Mouse (Mus musculus): ENCODE data around the gene Ntrk2. TPM values are rescaled to one million over a fixed set of nuclear protein-coding genes. Genes with fewer than 3 reads are reported as not detected.
A peak's percentile ranks its signal among the peaks of the same experiment; 100 is the strongest.

Ntrk2 gene
- polyA plus RNA-seq, 1 experiment from 2014 or later = 51.5 TPM

DNA sequence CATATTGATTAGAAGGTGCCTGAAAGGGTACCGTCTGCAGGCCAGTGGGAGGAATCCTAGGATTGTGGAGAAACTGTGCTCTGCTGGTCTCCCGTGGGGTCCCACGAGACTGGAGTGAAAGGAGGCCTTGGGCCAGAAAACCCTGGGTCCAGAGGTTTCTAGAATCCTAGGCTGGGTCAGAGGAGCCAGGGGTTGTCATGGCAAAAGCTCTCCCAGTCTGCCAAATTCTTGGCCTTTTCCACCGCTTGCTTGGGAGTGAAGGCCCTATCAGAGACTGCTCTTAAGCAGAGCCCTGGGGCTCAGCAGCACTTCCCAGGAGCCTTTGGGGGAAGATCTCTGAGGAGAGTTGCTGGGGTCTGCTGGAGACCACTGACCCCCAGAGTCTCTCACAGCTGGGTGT, 25.6 kb downstream of the Ntrk2 start:
- no peak for ATAC-seq (ENCODE audit: low FRiP score)
- Histone ChIP-seq H3K9ac (ENCODE audit: low read depth, low read length) (no peak overlapping the region), H3K27me3 (ENCODE audit: control insufficient read depth, insufficient read depth, low read length) (no peaks in the 10 kb centered on the region), H3K9me3 (ENCODE audit: control insufficient read depth, low read length) (no peaks in the 10 kb centered on the region), H3K4me3 (ENCODE audit: low read depth, low read length) (no peak overlapping the region), H3K27ac (ENCODE audit: low read depth, low read length) (no peak overlapping the region), H3K36me3 (ENCODE audit: control insufficient read depth, insufficient read depth, low read length) (no peaks in the 10 kb centered on the region), H3K4me1 (replicated peaks; ENCODE audit: control insufficient read depth, insufficient read depth, low read length) (no peaks in the 10 kb centered on the region), H3K4me2 (replicated peaks; ENCODE audit: low read depth, low read length) (no peak overlapping the region)
- no peak for DNase-seq (ENCODE audit: low spot score)
- 70% methylated on average over 4 of the region's 4 CpGs for WGBS

DNA sequence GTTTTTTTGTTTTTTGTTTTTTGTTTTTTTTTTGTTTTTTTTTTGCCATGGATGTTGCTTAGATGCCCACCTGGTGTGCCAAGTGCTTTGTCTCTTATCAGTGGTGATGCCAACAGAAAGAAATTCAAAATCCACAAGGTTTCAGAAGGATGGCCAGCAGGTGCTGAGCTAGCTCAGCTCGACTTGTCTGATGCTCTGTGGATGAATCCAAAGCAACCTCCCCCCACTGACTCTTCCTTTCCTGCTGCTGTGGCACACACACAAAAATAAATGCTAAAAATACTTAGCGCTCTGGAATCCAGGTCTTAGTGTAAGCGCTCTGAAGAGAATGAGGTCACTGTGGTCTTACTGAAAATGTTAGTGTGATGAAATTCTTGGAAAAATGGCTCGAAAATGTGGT, 28.4 kb downstream of the Ntrk2 start:
- Histone ChIP-seq H3K4me1 (replicated peaks; ENCODE audit: control insufficient read depth, insufficient read depth, low read length) (no peaks in the 10 kb centered on the region), H3K27me3 (ENCODE audit: control insufficient read depth, insufficient read depth, low read length) (no peaks in the 10 kb centered on the region), H3K9ac (ENCODE audit: low read depth, low read length) (no peak overlapping the region), H3K4me2 (replicated peaks; ENCODE audit: low read depth, low read length) (no peak overlapping the region), H3K36me3 (ENCODE audit: control insufficient read depth, insufficient read depth, low read length) (no peaks in the 10 kb centered on the region), H3K27ac (ENCODE audit: low read depth, low read length) (no peak overlapping the region), H3K9me3 (ENCODE audit: control insufficient read depth, low read length) (no peaks in the 10 kb centered on the region), H3K4me3 (ENCODE audit: low read depth, low read length) (no peak overlapping the region)
- DNase-seq (ENCODE audit: low spot score) (no peak), ATAC-seq (ENCODE audit: low FRiP score) (no peak)
- WGBS = 77% methylated on average over 4 of the region's 4 CpGs

DNA sequence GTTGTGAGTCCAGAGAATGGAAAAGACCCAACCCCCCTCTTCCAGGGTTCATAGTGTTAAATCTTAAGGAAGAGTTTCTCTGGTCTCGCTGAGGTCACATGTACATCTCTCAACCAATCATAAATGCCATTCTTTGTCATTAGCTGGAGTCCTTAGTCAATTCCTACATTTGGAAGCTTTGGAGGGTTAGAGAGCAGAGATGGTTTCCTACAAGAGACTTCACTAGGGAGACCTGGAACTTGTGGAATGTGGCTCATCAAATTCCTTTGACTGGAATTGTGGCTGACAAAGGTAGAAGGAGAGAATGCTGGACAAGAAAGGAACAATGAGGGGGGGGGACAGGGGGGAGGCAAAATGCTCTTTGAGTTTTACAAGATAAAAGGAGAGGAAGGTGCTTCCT, 30.5 kb downstream of the Ntrk2 start:
- ATAC-seq (ENCODE audit: low FRiP score) = no peak
- no peaks in the 10 kb centered on the region for H3K9me3 ChIP-seq (ENCODE audit: control insufficient read depth, low read length)
- no peak overlapping the region for H3K27ac ChIP-seq (ENCODE audit: low read depth, low read length)
- 89% methylated on average over 1 of the region's 1 CpGs for WGBS
- H3K9ac ChIP-seq (ENCODE audit: low read depth, low read length) = no peak overlapping the region
- no peaks in the 10 kb centered on the region for H3K4me1 ChIP-seq (replicated peaks; ENCODE audit: control insufficient read depth, insufficient read depth, low read length)
- no peaks in the 10 kb centered on the region for H3K36me3 ChIP-seq (ENCODE audit: control insufficient read depth, insufficient read depth, low read length)
- no peak overlapping the region for H3K4me2 ChIP-seq (replicated peaks; ENCODE audit: low read depth, low read length)
- no peaks in the 10 kb centered on the region for H3K27me3 ChIP-seq (ENCODE audit: control insufficient read depth, insufficient read depth, low read length)
- no peak overlapping the region for H3K4me3 ChIP-seq (ENCODE audit: low read depth, low read length)
- DNase-seq (ENCODE audit: low spot score) = no peak

DNA sequence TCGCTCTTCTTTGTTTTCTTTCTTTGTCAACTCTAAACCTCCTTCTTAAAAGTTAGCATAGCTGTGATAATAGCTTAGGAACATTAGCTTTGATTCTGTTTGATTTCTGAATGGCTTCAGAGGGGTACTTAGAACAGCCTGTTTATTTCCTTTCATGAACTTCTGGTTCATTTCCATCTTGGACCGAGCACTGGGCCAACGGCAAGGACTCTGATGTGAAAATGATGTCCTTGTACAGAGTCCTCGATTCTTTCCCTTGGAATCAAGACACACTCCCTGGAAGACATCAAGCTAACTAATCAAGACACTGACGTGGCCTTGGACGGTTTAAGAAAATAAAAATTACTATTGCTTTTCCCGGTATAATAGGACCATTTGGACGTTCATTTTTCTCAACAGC, 31.7 kb downstream of the Ntrk2 start:
- WGBS = 93% methylated on average over 8 of the region's 8 CpGs
- Histone ChIP-seq H3K9ac (ENCODE audit: low read depth, low read length) (no peak overlapping the region), H3K4me3 (ENCODE audit: low read depth, low read length) (no peak overlapping the region), H3K27me3 (ENCODE audit: control insufficient read depth, insufficient read depth, low read length) (no peaks in the 10 kb centered on the region), H3K27ac (ENCODE audit: low read depth, low read length) (no peak overlapping the region), H3K4me2 (replicated peaks; ENCODE audit: low read depth, low read length) (no peak overlapping the region), H3K36me3 (ENCODE audit: control insufficient read depth, insufficient read depth, low read length) (no peaks in the 10 kb centered on the region), H3K9me3 (ENCODE audit: control insufficient read depth, low read length) (no peaks in the 10 kb centered on the region), H3K4me1 (replicated peaks; ENCODE audit: control insufficient read depth, insufficient read depth, low read length) (no peaks in the 10 kb centered on the region)
- DNase-seq (ENCODE audit: low spot score) (no peak), ATAC-seq (ENCODE audit: low FRiP score) (no peak)

DNA sequence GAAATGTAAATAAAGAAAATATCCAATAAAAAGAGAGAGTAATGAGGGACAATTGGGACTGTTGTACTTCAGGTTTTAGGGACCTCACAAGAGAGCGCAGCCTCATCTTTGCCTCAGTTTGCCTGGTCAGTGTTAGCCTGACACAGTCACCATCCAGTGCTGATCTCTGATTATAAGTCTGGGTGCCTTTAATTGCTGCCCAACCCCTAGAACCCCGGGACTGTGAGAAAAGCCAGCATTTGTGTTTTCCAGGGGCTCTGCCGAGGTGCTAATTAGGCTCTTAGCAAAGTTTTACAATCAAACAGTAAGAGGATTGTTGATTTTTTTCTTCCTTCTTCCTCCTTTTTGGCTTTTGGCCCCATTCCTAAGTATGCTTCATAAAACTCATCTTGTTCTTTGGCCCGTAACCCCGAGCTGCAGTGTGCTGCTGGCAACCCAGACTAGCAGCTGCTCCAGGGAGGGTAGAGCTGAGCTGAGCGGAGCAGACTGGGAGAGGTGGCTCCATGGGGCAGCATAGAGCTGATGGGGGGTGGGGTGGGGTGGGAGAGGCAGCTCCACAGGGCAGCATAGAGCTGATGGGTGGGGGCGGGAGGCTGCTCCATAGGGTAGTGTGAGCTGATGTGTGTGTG, 34.5 kb downstream of the Ntrk2 start:
- no peaks in the 10 kb centered on the region for H3K4me1 ChIP-seq (replicated peaks; ENCODE audit: control insufficient read depth, insufficient read depth, low read length)
- DNase-seq (ENCODE audit: low spot score) = no peak
- H3K9ac ChIP-seq (ENCODE audit: low read depth, low read length) = 0 out of 2 replicates have a peak overlapping the region, but pooled peaks have one; percentile 7
- H3K36me3 ChIP-seq (ENCODE audit: control insufficient read depth, insufficient read depth, low read length) = no peaks in the 10 kb centered on the region
- H3K9me3 ChIP-seq (ENCODE audit: control insufficient read depth, low read length) = no peaks in the 10 kb centered on the region
- H3K27me3 ChIP-seq (ENCODE audit: control insufficient read depth, insufficient read depth, low read length) = no peaks in the 10 kb centered on the region
- H3K4me3 ChIP-seq (ENCODE audit: low read depth, low read length) = no peak overlapping the region
- H3K27ac ChIP-seq (ENCODE audit: low read depth, low read length) = no peak overlapping the region
- ATAC-seq (ENCODE audit: low FRiP score) = no peak
- H3K4me2 ChIP-seq (replicated peaks; ENCODE audit: low read depth, low read length) = no peak overlapping the region
- 48% methylated on average over 7 of the region's 7 CpGs for WGBS

DNA sequence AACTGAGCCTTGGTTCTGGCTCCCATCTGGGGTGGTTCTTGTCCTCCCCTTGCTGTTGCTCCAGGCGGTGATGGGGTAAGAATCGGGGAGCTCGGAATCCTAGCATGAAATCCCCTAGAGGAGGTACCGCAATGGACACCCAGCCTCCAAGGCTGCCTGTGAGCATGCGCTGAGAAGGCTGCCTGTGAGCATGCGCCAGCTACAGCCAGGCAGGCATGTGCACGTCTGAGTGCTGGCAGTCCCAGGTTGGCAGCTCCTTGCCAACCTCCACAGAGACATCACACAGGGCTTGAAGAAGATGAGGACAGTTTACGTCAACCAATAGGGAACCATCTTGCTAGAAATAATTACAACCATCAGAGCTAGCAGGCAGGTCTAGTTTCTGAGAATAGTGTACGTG, 37.5 kb downstream of the Ntrk2 start:
- H3K4me3 ChIP-seq (ENCODE audit: low read depth, low read length) = no peak overlapping the region
- H3K27ac ChIP-seq (ENCODE audit: low read depth, low read length) = no peak overlapping the region
- DNase-seq (ENCODE audit: low spot score) (no peak), ATAC-seq (ENCODE audit: low FRiP score) (no peak)
- no peaks in the 10 kb centered on the region for H3K36me3 ChIP-seq (ENCODE audit: control insufficient read depth, insufficient read depth, low read length)
- 93% methylated on average over 9 of the region's 9 CpGs for WGBS
- no peak overlapping the region for H3K9ac ChIP-seq (ENCODE audit: low read depth, low read length)
- no peak overlapping the region for H3K4me2 ChIP-seq (replicated peaks; ENCODE audit: low read depth, low read length)
- no peaks in the 10 kb centered on the region for H3K27me3 ChIP-seq (ENCODE audit: control insufficient read depth, insufficient read depth, low read length)
- no peaks in the 10 kb centered on the region for H3K9me3 ChIP-seq (ENCODE audit: control insufficient read depth, low read length)
- no peaks in the 10 kb centered on the region for H3K4me1 ChIP-seq (replicated peaks; ENCODE audit: control insufficient read depth, insufficient read depth, low read length)

DNA sequence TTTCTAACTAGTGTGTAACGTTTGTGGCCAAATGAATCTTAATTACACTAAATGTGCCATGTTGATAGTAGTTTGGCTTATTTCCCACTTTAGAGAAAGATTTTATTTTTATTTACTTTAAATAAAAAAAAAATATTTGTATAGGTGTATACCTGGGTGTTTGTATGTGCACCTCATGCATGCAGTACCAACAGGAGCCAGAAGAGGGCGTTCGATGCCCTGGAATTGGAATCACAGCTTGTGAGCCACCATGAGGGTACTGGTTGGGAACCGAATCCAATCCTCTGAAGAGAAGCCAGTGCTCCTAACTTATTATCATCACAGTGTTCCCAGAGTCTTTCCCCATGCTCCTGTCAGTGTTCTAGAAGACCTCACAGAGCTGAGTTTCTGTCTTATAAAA, 42.2 kb downstream of the Ntrk2 start:
- WGBS = 89% methylated on average over 4 of the region's 4 CpGs
- no peak for ATAC-seq (ENCODE audit: low FRiP score)

DNA sequence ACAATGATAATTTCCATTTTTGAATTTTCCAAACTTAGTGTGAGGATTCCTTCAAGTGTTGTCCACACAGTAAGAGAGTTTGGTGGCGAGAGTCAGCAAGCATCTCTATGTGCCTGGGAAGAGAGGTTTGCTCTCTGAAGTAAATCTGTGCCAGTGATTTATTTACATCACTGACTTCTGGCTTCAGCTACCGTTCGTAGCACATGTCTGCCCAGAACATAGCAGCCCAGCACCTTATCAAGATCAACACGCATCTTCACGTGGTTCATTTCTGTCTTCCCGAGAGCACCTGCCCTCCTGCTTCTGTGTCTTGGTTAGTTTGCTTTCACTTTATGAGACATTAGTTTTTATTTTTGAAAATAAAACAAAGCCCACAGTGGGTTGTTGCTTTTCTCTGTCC, 47.3 kb downstream of the Ntrk2 start:
- no peak for ATAC-seq (ENCODE audit: low FRiP score)
- no peak overlapping the region for H3K4me3 ChIP-seq (ENCODE audit: low read depth, low read length)
- DNase-seq (ENCODE audit: low spot score) = no peak
- H3K36me3 ChIP-seq (ENCODE audit: control insufficient read depth, insufficient read depth, low read length) = no peaks in the 10 kb centered on the region
- no peaks in the 10 kb centered on the region for H3K9me3 ChIP-seq (ENCODE audit: control insufficient read depth, low read length)
- no peak overlapping the region for H3K9ac ChIP-seq (ENCODE audit: low read depth, low read length)
- H3K4me1 ChIP-seq (replicated peaks; ENCODE audit: control insufficient read depth, insufficient read depth, low read length) = no peaks in the 10 kb centered on the region
- H3K27me3 ChIP-seq (ENCODE audit: control insufficient read depth, insufficient read depth, low read length) = no peaks in the 10 kb centered on the region
- H3K27ac ChIP-seq (ENCODE audit: low read depth, low read length) = no peak overlapping the region
- H3K4me2 ChIP-seq (replicated peaks; ENCODE audit: low read depth, low read length) = no peak overlapping the region
- 91% methylated on average over 6 of the region's 6 CpGs for WGBS

More for the DNA sequence above, 42.2 kb downstream of the Ntrk2 start:
- H3K4me3 ChIP-seq (ENCODE audit: low read depth, low read length) = no peak overlapping the region
- peak; percentile 30 for DNase-seq (ENCODE audit: low spot score)
- no peaks in the 10 kb centered on the region for H3K9me3 ChIP-seq (ENCODE audit: control insufficient read depth, low read length)
- H3K9ac ChIP-seq (ENCODE audit: low read depth, low read length) = no peak overlapping the region
- H3K27me3 ChIP-seq (ENCODE audit: control insufficient read depth, insufficient read depth, low read length) = no peaks in the 10 kb centered on the region
- H3K27ac ChIP-seq (ENCODE audit: low read depth, low read length) = no peak overlapping the region
- H3K4me1 ChIP-seq (replicated peaks; ENCODE audit: control insufficient read depth, insufficient read depth, low read length) = no peaks in the 10 kb centered on the region
- H3K36me3 ChIP-seq (ENCODE audit: control insufficient read depth, insufficient read depth, low read length) = no peaks in the 10 kb centered on the region
- H3K4me2 ChIP-seq (replicated peaks; ENCODE audit: low read depth, low read length) = no peak overlapping the region

DNA sequence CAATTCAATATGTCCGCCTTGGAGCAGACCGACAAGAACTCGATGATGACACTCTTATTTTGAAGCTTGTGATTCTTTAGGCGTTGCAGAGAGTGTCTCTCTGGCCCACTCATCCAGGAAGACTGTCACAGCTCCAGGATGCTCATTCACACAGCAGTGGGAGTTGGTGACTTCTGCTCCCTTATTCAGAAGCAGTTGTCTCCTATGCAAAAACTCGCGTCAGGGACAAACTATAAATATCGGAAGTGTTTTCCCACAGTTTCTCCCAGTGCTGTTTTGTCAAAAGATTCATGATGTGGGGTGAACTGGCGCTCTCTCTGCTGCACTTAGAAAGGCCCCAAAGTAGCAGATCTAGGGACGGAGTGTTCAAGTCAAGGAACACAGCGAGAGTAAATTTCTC, 59.9 kb downstream of the Ntrk2 start:
- Histone ChIP-seq H3K9me3 (ENCODE audit: control insufficient read depth, low read length) (no peaks in the 10 kb centered on the region), H3K9ac (ENCODE audit: low read depth, low read length) (no peak overlapping the region), H3K27me3 (ENCODE audit: control insufficient read depth, insufficient read depth, low read length) (no peaks in the 10 kb centered on the region), H3K27ac (ENCODE audit: low read depth, low read length) (no peak overlapping the region), H3K4me3 (ENCODE audit: low read depth, low read length) (no peak overlapping the region), H3K36me3 (ENCODE audit: control insufficient read depth, insufficient read depth, low read length) (no peaks in the 10 kb centered on the region), H3K4me2 (replicated peaks; ENCODE audit: low read depth, low read length) (no peak overlapping the region), H3K4me1 (replicated peaks; ENCODE audit: control insufficient read depth, insufficient read depth, low read length) (no peaks in the 10 kb centered on the region)
- DNase-seq (ENCODE audit: low spot score) = no peak
- no peak for ATAC-seq (ENCODE audit: low FRiP score)
- WGBS = 93% methylated on average over 10 of the region's 10 CpGs

Measured in hindbrain, embryonic 11.5 days (tissue).